Mouse (Mus musculus): ENCODE measurements around the gene Tmem223.

DNA sequence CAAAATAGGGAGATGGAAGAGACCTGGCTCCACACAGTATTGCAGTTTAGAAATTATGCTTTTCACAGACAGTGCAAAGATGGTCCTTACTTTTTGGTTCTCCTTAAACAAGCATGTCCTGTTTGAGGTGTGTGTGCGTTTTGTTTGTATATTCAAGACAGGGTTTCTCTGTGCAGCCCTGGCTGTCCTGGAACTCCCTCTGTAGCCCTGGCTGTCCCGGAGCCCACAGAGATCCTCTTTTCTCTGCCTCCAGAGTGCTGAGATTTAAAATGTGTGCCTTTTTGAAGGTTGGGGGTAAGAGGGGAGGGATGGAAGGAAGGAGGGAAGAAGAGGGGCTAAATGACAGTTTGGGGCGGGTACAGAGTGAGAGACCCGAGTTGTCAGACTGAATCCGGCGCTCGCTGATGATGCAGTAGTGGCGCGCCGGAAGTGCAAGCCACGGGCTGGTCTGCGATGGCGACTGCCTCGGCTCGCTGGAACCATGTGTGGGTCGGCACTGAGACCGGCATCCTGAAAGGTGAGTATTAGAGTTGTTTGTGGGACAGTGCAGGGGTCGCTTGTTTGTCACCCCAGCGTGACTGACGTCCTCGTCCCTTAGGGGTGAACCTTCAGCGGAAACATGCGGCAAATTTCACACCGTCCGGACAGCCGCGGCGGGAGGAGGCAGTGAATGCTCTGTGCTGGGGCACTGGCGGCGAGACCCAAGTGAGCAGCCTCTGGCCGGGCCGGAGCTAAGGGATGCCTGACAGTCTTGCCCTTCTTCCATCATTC is 35.2 kb upstream of the Tmem223 start, which contains the start of gene Wdr74:
- TF ChIP-seq RAD21 (IDR thresholded peaks at IDR 0.05; ENCODE audit: low read depth, low read length) = no peak
- peak; percentile 98 for TF ChIP-seq POLR2A (IDR thresholded peaks at IDR 0.05; ENCODE audit: control insufficient read depth in 1 of 2, insufficient read depth in 1 of 2, low read depth in 1 of 2, low read length in 2 of 2, poor library complexity in 1 of 2)
- TF ChIP-seq CTCF (IDR thresholded peaks at IDR 0.05 in 2 of 3, conservative IDR thresholded peaks at IDR 0.05 in 1 of 3; ENCODE audit: control insufficient read depth in 1 of 3, insufficient read depth in 1 of 3, low read depth in 2 of 3, low read length in 3 of 3, poor library complexity in 1 of 3, severe bottlenecking in 1 of 3) = no peak
- no peak for TF ChIP-seq ZKSCAN1 (IDR thresholded peaks at IDR 0.05; ENCODE audit: low read depth, low read length)
- TF ChIP-seq TCF12 (IDR thresholded peaks at IDR 0.05; ENCODE audit: low read depth, low read length) = peak; percentile 75
- no peak for TF ChIP-seq UBTF (IDR thresholded peaks at IDR 0.05; ENCODE audit: borderline replicate concordance, insufficient read depth, low read depth, low read length)
- TF ChIP-seq CHD1 (IDR thresholded peaks at IDR 0.05; ENCODE audit: low read depth, low read length) = peak; percentile 4; the same call in 1 of the 2 replicates

Measured in MEL (cell line).